8 mouse cellular contexts compared by ENCODE assay signal in the genomic region with DNA sequence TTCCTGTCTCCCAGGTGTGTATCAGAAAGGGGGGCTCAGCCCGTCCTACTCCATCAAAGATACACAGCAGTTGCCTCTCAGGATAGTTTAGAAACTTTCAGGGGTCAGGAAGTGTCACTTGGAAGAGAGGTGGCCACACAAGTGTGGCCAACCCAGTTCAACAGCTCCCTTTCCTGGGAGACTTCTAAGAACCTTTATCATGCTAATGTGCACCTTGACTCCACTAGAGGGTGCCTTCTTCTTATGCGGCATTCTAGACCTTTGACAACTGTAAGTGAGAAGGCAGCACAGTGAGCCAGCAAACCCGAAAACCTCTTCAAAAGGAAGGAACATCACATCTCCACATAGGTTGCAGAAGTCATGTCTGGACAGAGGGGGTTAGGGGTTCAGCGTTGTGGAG.
DNase-seq lines count a peak whose midpoint lies in the region; ATAC-seq lines count a peak whose summit lies in the region.

No protein-coding gene starts in this region.

- no peak for ATAC-seq in monocyte, adult 5-6 weeks (replicated peaks; ENCODE audit: insufficient number of reproducible peaks, low FRiP score, low TSS enrichment, poor library complexity, severe bottlenecking)

- peak; percentile 46 for DNase-seq in gastrocnemius, adult 18-20 months (ENCODE audit: low spot score)
- no peak for DNase-seq in gastrocnemius, postnatal 25 days
- DNase-seq in right cerebral cortex, adult 18-20 months: peak; percentile 28
- no peak for DNase-seq in right cerebral cortex, postnatal 10 days (ENCODE audit: low spot score in 2 of 2)
- peak; percentile 53 to 55 for DNase-seq in cerebellum, postnatal 14 days
- peak; percentile 19 for DNase-seq in large intestine, adult 2 months (ENCODE audit: low read depth, low spot score)
- DNase-seq in left cerebral cortex, postnatal 10 days (ENCODE audit: extremely low spot score in 1 of 2, low spot score in 2 of 2): no peak

- intact Hi-C loops in left cerebral cortex, postnatal 10 days (cut with DNase I): no loop called here

- WGBS in large intestine, adult 2 months: 15% methylated on average over 4 of the region's 4 CpGs

Comparison
In these comparisons a context has a peak if more than half of its experiments do, and no peak if none do; other contexts are left out.
1. DNase-seq: peak in gastrocnemius, adult 18-20 months (single experiment), right cerebral cortex, adult 18-20 months (single experiment), cerebellum, postnatal 14 days (2 of 2) and large intestine, adult 2 months (single experiment); none in gastrocnemius, postnatal 25 days (single experiment), right cerebral cortex, postnatal 10 days (0 of 2) and left cerebral cortex, postnatal 10 days (0 of 2).